Mouse (Mus musculus) MN1 (cell line): ENCODE results near the gene Bud31.
A peak's percentile ranks its signal among the peaks of the same experiment; 100 is the strongest.
"Not testable (repeated sequence)": the region's sequence is repeated elsewhere in the genome, so short reads cannot be mapped to it uniquely, and the experiment has no call there.

Experiments
- DNase-seq: peaks from one replicate; pipeline ENCODE4 v3.0.0-alpha.2; 2016; ENCODE audit warnings: low spot score

Gene Bud31

GRCm38 (mm10) chr5:145129124-145129523, 11.0 kb upstream of the Bud31 start:
- DNase-seq = peak; percentile 71

GRCm38 (mm10) chr5:145129773-145130172, 10.4 kb upstream of the Bud31 start:
- not testable (repeated sequence) for DNase-seq

GRCm38 (mm10) chr5:145130191-145130590, 10.0 kb upstream of the Bud31 start:
- DNase-seq = peak; percentile 69

- DNase-seq = no peak
Observed at GRCm38 (mm10) chr5:145130995-145131394, 9.2 kb upstream of the Bud31 start.

- not testable (repeated sequence) for DNase-seq
Observed at GRCm38 (mm10) chr5:145133275-145133674, 6.9 kb upstream of the Bud31 start.

- peak; percentile 83 for DNase-seq
Observed at GRCm38 (mm10) chr5:145138836-145139235, 1.3 kb upstream of the Bud31 start.

GRCm38 (mm10) chr5:145140611-145141010, 449 bp downstream of the Bud31 start:
- peak; percentile 33 for DNase-seq

- DNase-seq = no peak
Observed at GRCm38 (mm10) chr5:145147748-145148147, 7.6 kb downstream of the Bud31 start.

GRCm38 (mm10) chr5:145149294-145149693, 9.1 kb downstream of the Bud31 start:
- DNase-seq = no peak

- DNase-seq = no peak
Observed at GRCm38 (mm10) chr5:145152690-145153089, 12.5 kb downstream of the Bud31 start.

GRCm38 (mm10) chr5:145161361-145161760, 21.2 kb downstream of the Bud31 start:
- no peak for DNase-seq

- no peak for DNase-seq
Observed at GRCm38 (mm10) chr5:145164710-145165109, 24.5 kb downstream of the Bud31 start.

GRCm38 (mm10) chr5:145165184-145165583, 25.0 kb downstream of the Bud31 start:
- DNase-seq = no peak

- peak; percentile 100 for DNase-seq
Observed at GRCm38 (mm10) chr5:145166536-145167305, 26.6 kb downstream of the Bud31 start, which contains the start of the genes Ptcd1 and Cpsf4. Gene Ptcd1, minus strand, starts transcription at chr5:145167108. Gene Cpsf4, plus strand, starts transcription at chr5:145167213.

GRCm38 (mm10) chr5:145167306-145167661, 27.1 kb downstream of the Bud31 start:
- peak; percentile 53 for DNase-seq

- no peak for DNase-seq
Observed at GRCm38 (mm10) chr5:145178461-145178980, 38.4 kb downstream of the Bud31 start.

GRCm38 (mm10) chr5:145185244-145185643, 45.1 kb downstream of the Bud31 start:
- DNase-seq = no peak

GRCm38 (mm10) chr5:145189416-145189815, 49.3 kb downstream of the Bud31 start:
- no peak for DNase-seq

- DNase-seq = no peak
Observed at GRCm38 (mm10) chr5:145190373-145190772, 50.2 kb downstream of the Bud31 start.

GRCm38 (mm10) chr5:145190875-145191798, 51.0 kb downstream of the Bud31 start:
- DNase-seq = peak; percentile 92

- DNase-seq = no peak
Observed at GRCm38 (mm10) chr5:145191962-145192361, 51.8 kb downstream of the Bud31 start, which contains the start of gene Atp5j2. Gene Atp5j2, minus strand, starts transcription at chr5:145192062.
